Mouse (Mus musculus) thymus, adult 2 months (tissue): ENCODE measurements around the gene B4galnt2. TPM values are rescaled to one million over a fixed set of nuclear protein-coding genes. Genes with fewer than 3 reads are reported as not detected.
"Not testable (repeated sequence)": the region's sequence is repeated elsewhere in the genome, so short reads cannot be mapped to it uniquely, and the experiment has no call there.

Experiments
- DNase-seq: peaks from one replicate; pipeline ENCODE4 v3.0.0; 2021
- H3K27ac ChIP-seq: fragments of 200-500 bp; 2 replicates; pipeline ENCODE4 v1.5.1; 2012; ENCODE audit warnings: low read length, control low read depth; ENCODE audit not compliant: control insufficient read depth, insufficient read depth
- H3K27me3 ChIP-seq: fragments of 200-500 bp; 2 replicates; pipeline ENCODE4 v1.6.1; 2012; ENCODE audit warnings: mild to moderate bottlenecking, low read length, moderate library complexity, mixed read lengths; ENCODE audit not compliant: control insufficient read depth, insufficient read depth
- H3K36me3 ChIP-seq: fragments of 200-500 bp; 2 replicates; pipeline ENCODE4 v1.6.1; 2012; ENCODE audit warnings: mild to moderate bottlenecking, low read length, moderate library complexity; ENCODE audit not compliant: control insufficient read depth, insufficient read depth
- H3K4me1 ChIP-seq: fragments of 200-500 bp; replicated peaks from 2 replicates; pipeline ENCODE4 v1.6.1; 2012; ENCODE audit warnings: low read length; ENCODE audit not compliant: control insufficient read depth, insufficient read depth
- H3K4me3 ChIP-seq: fragments of 200-500 bp; 2 replicates; pipeline ENCODE4 v1.5.1; 2012; ENCODE audit warnings: mild to moderate bottlenecking, low read length, control low read depth, moderate library complexity; ENCODE audit not compliant: control insufficient read depth, insufficient read depth
- CTCF ChIP-seq: fragments of 200-500 bp; IDR thresholded peaks from 2 replicates; pipeline ENCODE4 v1.5.1; 2012; ENCODE audit warnings: mild to moderate bottlenecking, control low read depth, low read length, moderate library complexity, borderline replicate concordance; ENCODE audit not compliant: control insufficient read depth, poor library complexity, insufficient read depth; ENCODE audit errors: extremely low read depth
- POLR2A ChIP-seq: fragments of 200-500 bp; IDR thresholded peaks from 2 replicates; pipeline ENCODE4 v1.6.1; 2012; ENCODE audit warnings: mild to moderate bottlenecking, low read length, control low read depth, moderate library complexity; ENCODE audit not compliant: control insufficient read depth, poor library complexity, insufficient read depth; ENCODE audit errors: extremely low read depth
- WGBS: fragments of 180-500 bp; shearing (Covaris S2); methylation state at CpG from one replicate; pipeline ENCODE4 v1.1.7; 2018; 5-methylcytosine and 5-hydroxymethylcytosine counted together
- polyA plus RNA-seq: library from polyadenylated mRNA; depleted of rRNA; stranded (reverse); fragments of >200 nt; gene quantifications from 2 replicates; pipeline ENCODE4 v1.2.3, GENCODE M21; 2012

B4galnt2 gene
- polyA plus RNA-seq, 1 experiment, result not detected

- no peaks in the 10 kb centered on the region for H3K36me3 ChIP-seq
- no peak for TF ChIP-seq CTCF
- TF ChIP-seq POLR2A, result no peak
- H3K4me3 ChIP-seq, result no peak overlapping the region
- WGBS, result 88% methylated on average over 2 of the region's 2 CpGs
- H3K27ac ChIP-seq, result no peak overlapping the region
- no peak for DNase-seq
- no peaks in the 10 kb centered on the region for H3K27me3 ChIP-seq
- H3K4me1 ChIP-seq, result no peaks in the 10 kb centered on the region
Measured at GRCm38 (mm10) chr11:95904290-95904689, 10.4 kb downstream of the B4galnt2 start.

GRCm38 (mm10) chr11:95896446-95897179, 18.1 kb downstream of the B4galnt2 start:
- WGBS, result 6% methylated on average over 14 of the region's 14 CpGs
- H3K27me3 ChIP-seq, result no peaks in the 10 kb centered on the region
- peaks cover 13% of the 10 kb centered on the region for H3K4me1 ChIP-seq
- no peak for TF ChIP-seq CTCF
- no peak for TF ChIP-seq POLR2A
- no peaks in the 10 kb centered on the region for H3K36me3 ChIP-seq
- H3K4me3 ChIP-seq, result peak overlapping the region; percentile 44
- peak; percentile 31 for DNase-seq
- H3K27ac ChIP-seq, result peak overlapping the region; percentile 20; the same call in 1 of the 2 replicates

- no peak for DNase-seq
- no peaks in the 10 kb centered on the region for H3K36me3 ChIP-seq
- H3K27ac ChIP-seq, result no peak overlapping the region
- no peaks in the 10 kb centered on the region for H3K27me3 ChIP-seq
- WGBS, result 67% methylated on average over 2 of the region's 2 CpGs
- H3K4me3 ChIP-seq, result no peak overlapping the region
- TF ChIP-seq CTCF (no peak), POLR2A (no peak)
- H3K4me1 ChIP-seq, result no peaks in the 10 kb centered on the region
Measured at GRCm38 (mm10) chr11:95890462-95891051, 24.1 kb downstream of the B4galnt2 start.

DNA sequence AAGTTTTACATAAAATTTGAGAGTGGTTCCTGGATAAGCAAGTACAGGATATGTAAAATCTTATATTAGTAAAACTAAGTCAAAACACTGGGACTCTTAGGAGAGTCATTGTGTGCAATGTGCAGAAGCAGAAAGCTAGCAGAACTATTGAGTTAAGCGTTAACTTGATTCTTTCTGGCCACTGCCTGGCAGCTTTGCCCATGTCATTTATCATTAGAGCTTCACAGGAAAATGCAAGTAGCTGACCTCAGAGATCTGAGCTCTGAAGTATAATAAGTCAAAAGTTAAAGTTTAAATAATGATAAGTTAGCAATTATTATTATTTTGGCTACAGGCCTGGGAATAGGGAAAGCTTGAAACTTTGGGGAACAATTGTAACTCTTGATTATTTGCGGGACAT, 34.8 kb downstream of the B4galnt2 start:
- not testable (repeated sequence) for H3K27me3 ChIP-seq, DNase-seq, H3K4me3 ChIP-seq, H3K27ac ChIP-seq, H3K4me1 ChIP-seq, H3K36me3 ChIP-seq
- 96% methylated on average over 2 of the region's 2 CpGs for WGBS

GRCm38 (mm10) chr11:95876296-95876695, 38.4 kb downstream of the B4galnt2 start:
- peak; percentile 53 for DNase-seq
- H3K4me1 ChIP-seq, result peaks cover 6% of the 10 kb centered on the region
- no peak overlapping the region for H3K4me3 ChIP-seq
- H3K36me3 ChIP-seq, result no peaks in the 10 kb centered on the region
- WGBS, result 27% methylated on average over 7 of the region's 7 CpGs
- no peak overlapping the region for H3K27ac ChIP-seq
- H3K27me3 ChIP-seq, result no peaks in the 10 kb centered on the region
- TF ChIP-seq POLR2A (no peak), CTCF (no peak)

DNA sequence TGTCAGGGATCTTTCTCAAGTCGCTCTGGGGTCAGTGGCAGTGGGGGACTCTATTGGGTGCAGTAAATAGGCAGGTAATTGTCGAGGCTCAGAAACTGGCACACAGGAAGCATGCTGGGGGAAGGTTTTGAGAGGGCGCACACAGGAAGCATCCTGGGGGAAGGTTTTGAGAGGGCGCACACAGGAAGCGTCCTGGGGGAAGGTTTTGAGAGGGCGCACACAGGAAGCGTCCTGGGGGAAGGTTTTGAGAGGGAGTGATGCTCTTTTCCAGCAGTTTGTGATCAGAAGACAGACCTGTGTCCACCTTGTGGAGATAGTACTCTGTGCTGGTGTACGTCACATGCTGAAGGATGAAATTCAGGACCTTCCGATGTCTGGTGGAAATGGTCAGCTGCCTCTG, 38.9 kb downstream of the B4galnt2 start:
- H3K27ac ChIP-seq, result no peak overlapping the region
- H3K4me3 ChIP-seq, result no peak overlapping the region
- DNase-seq, result no peak
- H3K36me3 ChIP-seq, result no peaks in the 10 kb centered on the region
- TF ChIP-seq CTCF (no peak), POLR2A (no peak)
- WGBS, result 53% methylated on average over 9 of the region's 9 CpGs
- no peaks in the 10 kb centered on the region for H3K27me3 ChIP-seq
- H3K4me1 ChIP-seq, result peaks cover 6% of the 10 kb centered on the region
